Mouse (Mus musculus) cortical plate, adult 2 months (tissue): Measurements from ENCODE around the gene Cox7b.

ENCODE experiments used
- CTCF ChIP-seq: fragments of 200-500 bp; IDR thresholded peaks from 2 replicates; pipeline ENCODE4 v1.5.1; 2011; ENCODE audit warnings: mild to moderate bottlenecking, control low read depth, low read length; ENCODE audit not compliant: insufficient read depth; ENCODE audit errors: extremely low read depth
- POLR2A ChIP-seq: fragments of 200-500 bp; IDR thresholded peaks from 2 replicates; pipeline ENCODE4 v1.6.1; 2011; ENCODE audit warnings: mild to moderate bottlenecking, low read length, control low read depth; ENCODE audit not compliant: insufficient read depth; ENCODE audit errors: extremely low read depth

GRCm38 (mm10) chrX:106017102-106017501 lies 1.6 kb downstream of the Cox7b start:
- TF ChIP-seq CTCF: no peak
- TF ChIP-seq POLR2A: no peak
